Mouse (Mus musculus) adrenal gland (tissue): ENCODE measurements around the gene Atg10.
"Not testable (repeated sequence)": the region's sequence is repeated elsewhere in the genome, so short reads cannot be mapped to it uniquely, and the experiment has no call there.

Experiments used
- intact Hi-C: fragments of 180-260 bp; cut with DNase I; formaldehyde crosslinking; loops from one replicate; pipeline ENCODE4 v1.15.1; 2025
- long read RNA-seq, 2 experiments: library from polyadenylated mRNA; unstranded; transcript quantifications; one replicate each; pipeline ENCODE4 v2.0.0; 2020; ENCODE audit warnings: borderline replicate concordance in 1 of 2; ENCODE audit not compliant: insufficient replicate concordance in 1 of 2

The Atg10 gene
- long read RNA-seq, experiment 1, transcript Atg10-201 (8 exons, 1,583 nt): major isoform, 29 of 37 reads
- long read RNA-seq, experiment 1, partial matches to known transcripts: 4 of 37 reads
- long read RNA-seq, experiment 1, other reads (novel, unspliced or antisense): 4 of 37 reads
- long read RNA-seq, experiment 2, transcript Atg10-201 (8 exons, 1,583 nt): major isoform, 17 of 20 reads
- long read RNA-seq, experiment 2, partial matches to known transcripts: 0 of 20 reads
- long read RNA-seq, experiment 2, other reads (novel, unspliced or antisense): 2 of 20 reads

- intact Hi-C loops: no loop called here
These were observed at the start of gene Atg10 for GRCm38 (mm10) chr13:91223587-91224437. Atg10 (minus strand) TSS chr13:91223968.

GRCm38 (mm10) chr13:91252406-91252805 lies 28.6 kb upstream of the Atg10 start:
- intact Hi-C loops: no loop called here

GRCm38 (mm10) chr13:91251636-91252035 lies 27.9 kb upstream of the Atg10 start:
- intact Hi-C loops: no loop called here

- intact Hi-C loops: not testable (repeated sequence)
These were observed 26.3 kb upstream of the Atg10 start for GRCm38 (mm10) chr13:91250050-91250449.

GRCm38 (mm10) chr13:91246472-91246871 lies 22.7 kb upstream of the Atg10 start:
- intact Hi-C loops: no loop called here

GRCm38 (mm10) chr13:91237976-91238375 lies 14.2 kb upstream of the Atg10 start:
- intact Hi-C loops: no loop called here

GRCm38 (mm10) chr13:91236884-91237283 lies 13.1 kb upstream of the Atg10 start:
- intact Hi-C loops: no loop called here

DNA sequence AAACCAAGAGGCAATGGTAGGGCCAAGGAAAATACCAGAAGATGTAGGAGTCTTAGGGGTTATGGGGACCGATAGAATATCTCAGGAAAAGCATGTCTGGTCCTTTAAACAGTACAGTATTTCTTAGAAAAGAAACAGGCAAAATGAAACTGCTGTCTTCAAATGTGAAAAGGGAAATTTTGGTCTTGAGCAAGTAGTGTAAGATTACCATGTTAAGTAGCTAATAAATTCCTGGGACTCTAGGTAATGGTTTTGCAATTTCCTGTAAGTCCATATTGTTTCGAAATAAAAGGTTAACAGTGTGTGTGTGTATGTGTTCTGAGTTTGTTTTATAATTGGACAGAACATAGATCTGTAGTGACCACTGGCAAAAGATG lies 658 bp upstream of the Atg10 start:
- intact Hi-C loops: no loop called here

GRCm38 (mm10) chr13:91223063-91223462 lies 705 bp downstream of the Atg10 start:
- intact Hi-C loops: no loop called here

DNA sequence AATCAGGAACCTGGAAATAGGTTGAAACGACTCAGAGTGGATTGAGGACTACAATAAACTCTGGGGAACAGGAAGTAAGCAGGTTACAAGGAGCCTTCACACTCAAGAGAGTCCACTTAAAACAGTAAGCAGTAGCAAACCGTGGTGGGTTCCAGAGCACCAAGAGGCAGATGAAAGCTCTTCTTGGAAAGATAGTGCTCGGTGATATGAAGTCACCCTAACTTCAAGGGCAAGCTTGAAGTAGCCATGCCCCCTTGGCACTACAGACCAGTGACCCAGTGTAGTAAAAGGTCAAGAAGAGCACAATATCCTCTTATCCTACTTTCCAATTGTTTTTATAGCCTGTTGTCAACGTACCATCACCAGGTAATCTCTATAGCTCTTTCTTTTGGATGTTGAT lies 2.1 kb downstream of the Atg10 start:
- intact Hi-C loops: no loop called here

DNA sequence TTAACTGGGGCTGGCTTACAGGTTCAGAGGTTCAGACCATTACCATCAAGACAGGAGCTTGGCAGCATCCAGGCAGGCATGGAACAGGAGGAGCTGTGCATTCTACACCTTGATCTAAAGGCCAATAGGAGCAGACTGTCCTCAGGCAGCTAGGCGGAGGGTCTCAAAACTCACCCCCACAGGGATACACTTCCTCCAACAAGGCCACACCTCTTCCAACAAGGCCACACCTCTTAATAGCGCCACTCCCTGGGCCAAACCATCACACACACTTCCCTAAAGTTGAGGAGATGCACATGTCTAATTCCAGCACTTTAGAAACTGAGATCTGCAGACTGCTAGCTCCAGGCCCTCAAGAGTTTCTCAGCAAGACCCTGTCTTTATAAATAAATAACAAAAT lies 6.1 kb downstream of the Atg10 start:
- intact Hi-C loops: no loop called here

- intact Hi-C loops: no loop called here
These were observed 7.0 kb downstream of the Atg10 start for GRCm38 (mm10) chr13:91216656-91217205.

- intact Hi-C loops: no loop called here
These were observed 10.8 kb downstream of the Atg10 start for GRCm38 (mm10) chr13:91212958-91213357.

DNA sequence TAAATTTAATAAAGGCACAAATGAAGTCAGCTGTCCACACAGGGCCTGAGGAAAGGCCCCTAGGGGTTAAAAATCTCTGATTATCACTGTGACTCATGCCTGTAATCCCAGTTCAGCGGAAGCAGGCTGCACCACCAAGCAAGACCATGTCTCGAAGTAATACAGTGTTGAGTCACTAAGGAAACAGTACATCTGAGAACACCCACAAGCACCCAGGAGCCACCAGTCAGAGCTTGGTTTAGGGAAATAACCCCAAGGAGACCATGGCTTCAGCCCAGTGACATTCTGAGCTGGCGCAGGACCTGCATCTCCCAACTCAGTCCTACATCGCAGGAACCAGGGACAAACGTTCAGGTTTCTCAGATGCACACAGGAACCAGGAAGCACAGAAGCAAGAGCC lies 17.5 kb downstream of the Atg10 start:
- intact Hi-C loops: no loop called here

DNA sequence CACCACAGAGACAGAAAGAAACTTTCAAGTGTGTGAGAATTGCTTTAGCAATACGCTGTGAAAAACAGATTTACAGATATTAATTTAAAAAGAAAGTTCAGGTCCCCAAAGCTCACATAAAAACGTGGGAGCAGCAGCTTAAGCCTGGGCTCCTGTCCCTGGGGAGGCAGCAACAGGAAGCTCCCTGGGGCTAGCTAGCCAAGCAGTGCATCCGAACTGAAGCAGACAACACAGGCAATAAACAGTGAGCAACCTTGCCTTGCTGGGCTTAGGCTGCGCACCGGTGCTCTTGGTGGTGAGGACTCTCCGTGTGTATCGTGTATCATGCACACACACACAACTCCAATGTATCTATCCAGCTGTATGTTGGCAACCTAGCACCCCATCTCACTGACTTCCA lies 21.2 kb downstream of the Atg10 start:
- intact Hi-C loops: no loop called here

DNA sequence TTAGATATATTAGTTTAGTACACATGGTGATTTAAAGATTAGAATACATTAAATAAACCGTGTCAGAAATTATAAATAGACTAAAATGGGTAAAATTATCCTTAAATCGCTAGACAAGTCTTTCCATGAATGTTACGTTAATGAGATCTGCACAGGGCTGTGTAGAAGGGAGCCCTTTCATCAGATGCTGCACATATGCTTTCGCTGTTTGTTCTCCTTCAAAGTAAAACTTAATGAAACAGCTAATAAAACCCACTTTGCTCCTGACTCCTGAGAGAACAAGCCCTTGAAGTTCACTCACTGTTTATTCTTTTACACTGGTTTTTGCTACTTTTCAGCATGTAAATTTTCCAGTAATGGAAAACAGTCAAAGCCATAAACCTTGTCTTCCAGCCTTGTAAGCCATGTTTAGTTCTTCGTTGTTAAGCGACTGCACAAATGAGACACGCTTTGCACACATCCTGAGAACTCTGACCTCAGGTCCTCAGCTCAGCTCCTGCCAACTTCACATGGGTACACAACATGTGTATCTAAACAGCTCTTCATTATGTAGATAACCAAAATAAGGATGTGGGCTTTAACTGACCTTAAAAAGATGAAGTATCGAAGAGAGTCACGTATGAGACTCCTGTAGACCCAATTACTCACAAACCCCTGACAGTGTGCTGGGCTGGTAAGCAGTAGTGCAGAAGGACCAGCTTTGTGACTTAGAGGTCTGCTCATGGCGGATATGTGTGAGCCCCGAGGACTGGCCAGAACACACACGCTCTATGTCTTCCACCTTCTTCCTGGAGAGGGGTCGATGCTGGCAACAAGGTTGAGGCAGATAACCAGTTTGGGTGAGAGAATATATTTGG lies 36.2 kb downstream of the Atg10 start:
- intact Hi-C loops: no loop called here

DNA sequence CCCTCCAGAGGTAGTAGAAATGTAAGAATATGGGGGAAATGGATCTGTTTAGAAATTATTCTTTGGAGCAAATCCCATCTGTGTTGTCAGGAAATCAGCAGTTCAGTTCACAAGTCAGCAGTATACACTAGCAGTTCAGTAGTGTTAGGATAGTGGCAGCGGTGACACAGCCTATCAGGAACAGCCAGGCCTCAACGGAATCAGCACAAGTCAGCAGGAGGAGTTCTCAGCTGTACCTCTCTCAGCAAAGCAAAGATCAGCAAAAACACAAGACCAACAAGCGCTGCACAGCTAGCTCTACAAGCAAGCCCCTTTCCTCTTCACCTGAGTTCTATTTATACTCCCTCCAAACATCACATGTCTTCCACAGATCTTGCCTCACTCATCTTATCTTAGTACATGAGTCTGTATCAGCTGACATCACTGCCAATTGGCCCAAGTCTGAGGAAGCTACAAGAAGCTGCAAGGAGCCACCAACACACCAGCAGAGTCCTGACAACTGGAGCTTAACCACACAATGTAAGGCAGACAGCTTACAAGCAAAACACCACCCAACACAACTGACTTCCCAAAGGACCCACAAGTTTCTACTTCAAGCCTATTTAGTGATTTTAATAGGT lies 38.4 kb downstream of the Atg10 start:
- intact Hi-C loops: no loop called here

DNA sequence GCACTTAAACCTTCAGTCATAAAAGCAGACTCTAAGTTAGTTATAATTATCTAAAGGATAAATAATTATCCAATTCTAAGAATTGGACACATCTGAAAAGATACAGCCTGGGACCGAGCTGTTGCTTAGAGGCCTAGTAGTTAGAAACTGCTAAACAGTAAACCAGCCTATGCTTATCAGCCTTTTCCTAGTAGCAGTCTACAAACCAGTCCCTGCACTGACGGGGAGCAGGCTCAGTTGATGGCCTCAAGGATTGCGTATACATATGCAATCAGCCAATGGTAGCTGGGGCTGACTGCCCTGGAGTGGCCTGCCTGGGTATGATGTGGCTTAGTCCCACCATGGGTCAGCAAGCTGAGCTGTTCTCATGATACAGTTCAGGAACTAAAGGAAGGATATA lies 39.5 kb downstream of the Atg10 start:
- intact Hi-C loops: no loop called here

GRCm38 (mm10) chr13:91180364-91180763 lies 43.4 kb downstream of the Atg10 start:
- intact Hi-C loops: no loop called here

GRCm38 (mm10) chr13:91179174-91179899 lies 44.4 kb downstream of the Atg10 start:
- intact Hi-C loops: no loop called here
